Mouse (Mus musculus) heart, postnatal 0 days (tissue): ENCODE results near the gene Ehbp1l1.

Experiments used
- CTCF ChIP-seq: IDR thresholded peaks from 2 replicates; pipeline ENCODE4 v1.5.1; 2016; ENCODE audit warnings: antibody characterized with exemption, control low read depth, low read depth
- EP300 ChIP-seq: IDR thresholded peaks from 2 replicates; pipeline ENCODE4 v1.6.1; 2016; ENCODE audit warnings: antibody characterized with exemption, low read depth

DNA sequence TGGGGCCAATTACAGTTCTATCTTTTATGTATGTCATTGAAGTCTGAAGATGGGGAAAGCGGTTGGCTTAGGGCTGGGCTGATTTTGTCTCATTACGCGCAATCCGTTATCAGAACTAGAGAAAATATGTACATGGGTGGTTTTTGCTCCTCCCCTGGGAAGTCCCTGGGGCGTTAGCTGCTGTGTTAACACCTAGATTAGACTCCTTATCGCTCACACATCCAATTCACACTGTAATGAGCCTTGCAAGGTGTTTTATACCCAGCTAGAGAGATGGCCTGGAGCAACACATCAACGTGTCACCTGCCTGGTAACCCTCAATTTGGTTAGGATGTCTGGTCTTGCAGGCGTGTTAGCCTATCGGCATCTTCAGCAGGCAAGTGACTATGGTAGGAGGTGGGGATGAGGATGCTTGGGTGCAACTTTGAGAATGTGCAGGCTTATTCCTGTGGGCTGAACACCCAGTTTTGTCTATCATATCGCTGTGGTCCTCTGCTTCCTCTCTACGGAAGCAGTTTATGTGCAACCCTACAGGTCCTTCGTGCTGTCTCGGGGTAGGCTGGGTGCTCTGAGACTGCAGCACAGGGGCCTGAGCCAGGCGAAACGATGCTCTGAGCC lies 953 bp upstream of the Ehbp1l1 start:
- TF ChIP-seq CTCF (no peak), EP300 (no peak)
